Mouse (Mus musculus): ENCODE measurements around the gene Dennd6b. TPM values are rescaled to one million over a fixed set of nuclear protein-coding genes. Genes with fewer than 3 reads are reported as not detected.

The Dennd6b gene
- polyA plus RNA-seq, 1 experiment: 6.6 TPM

- TF ChIP-seq POLR2A (IDR thresholded peaks at IDR 0.05; ENCODE audit: insufficient read length, low read depth): no peak
- TF ChIP-seq MYOG (IDR thresholded peaks at IDR 0.05; ENCODE audit: control insufficient read depth in 1 of 3, insufficient read depth in 1 of 3, insufficient read length in 2 of 3, low read depth in 2 of 3): peak in 1 of 3 experiments; percentile 16
- peak in 1 of 3 experiments; percentile 38 for TF ChIP-seq MYOD1 (IDR thresholded peaks at IDR 0.05; ENCODE audit: control insufficient read depth in 1 of 3, insufficient read length in 2 of 3, low read depth in 2 of 3)
- H3K36me3 ChIP-seq (ENCODE audit: control insufficient read depth, insufficient read depth): peaks cover 13% of the 10 kb centered on the region
- no peaks in the 10 kb centered on the region for H3K27me3 ChIP-seq (ENCODE audit: control insufficient read depth, insufficient read depth, insufficient read length)
- H3K4me2 ChIP-seq (ENCODE audit: low read depth): peak overlapping the region; percentile 92
- peak overlapping the region; percentile 61 for H3K4me3 ChIP-seq
- H3K79me2 ChIP-seq (ENCODE audit: control insufficient read depth, insufficient read depth): peaks cover 4% of the 10 kb centered on the region
- H3ac ChIP-seq (ENCODE audit: control insufficient read depth, insufficient read length): peak overlapping the region; percentile 92
These were observed 15.6 kb upstream of the Dennd6b start for GRCm38 (mm10) chr15:89211716-89212461.

GRCm38 (mm10) chr15:89210915-89211715 lies 14.8 kb upstream of the Dennd6b start, which contains the start of gene Ppp6r2:
Gene Ppp6r2 (plus strand): TSS chr15:89211553.
- peaks cover 5% of the 10 kb centered on the region for H3K36me3 ChIP-seq (ENCODE audit: control insufficient read depth, insufficient read depth)
- TF ChIP-seq POLR2A (IDR thresholded peaks at IDR 0.05; ENCODE audit: insufficient read length, low read depth) (peak; percentile 86), TCF12 (IDR thresholded peaks at IDR 0.05; ENCODE audit: insufficient read depth, poor library complexity, severe bottlenecking) (no peak), POLR2AphosphoS2 (IDR thresholded peaks at IDR 0.05; ENCODE audit: insufficient read length, low read depth) (peak; percentile 65)
- peak within 1 kb of the TSS; percentile 61 for H3K4me3 ChIP-seq

DNA sequence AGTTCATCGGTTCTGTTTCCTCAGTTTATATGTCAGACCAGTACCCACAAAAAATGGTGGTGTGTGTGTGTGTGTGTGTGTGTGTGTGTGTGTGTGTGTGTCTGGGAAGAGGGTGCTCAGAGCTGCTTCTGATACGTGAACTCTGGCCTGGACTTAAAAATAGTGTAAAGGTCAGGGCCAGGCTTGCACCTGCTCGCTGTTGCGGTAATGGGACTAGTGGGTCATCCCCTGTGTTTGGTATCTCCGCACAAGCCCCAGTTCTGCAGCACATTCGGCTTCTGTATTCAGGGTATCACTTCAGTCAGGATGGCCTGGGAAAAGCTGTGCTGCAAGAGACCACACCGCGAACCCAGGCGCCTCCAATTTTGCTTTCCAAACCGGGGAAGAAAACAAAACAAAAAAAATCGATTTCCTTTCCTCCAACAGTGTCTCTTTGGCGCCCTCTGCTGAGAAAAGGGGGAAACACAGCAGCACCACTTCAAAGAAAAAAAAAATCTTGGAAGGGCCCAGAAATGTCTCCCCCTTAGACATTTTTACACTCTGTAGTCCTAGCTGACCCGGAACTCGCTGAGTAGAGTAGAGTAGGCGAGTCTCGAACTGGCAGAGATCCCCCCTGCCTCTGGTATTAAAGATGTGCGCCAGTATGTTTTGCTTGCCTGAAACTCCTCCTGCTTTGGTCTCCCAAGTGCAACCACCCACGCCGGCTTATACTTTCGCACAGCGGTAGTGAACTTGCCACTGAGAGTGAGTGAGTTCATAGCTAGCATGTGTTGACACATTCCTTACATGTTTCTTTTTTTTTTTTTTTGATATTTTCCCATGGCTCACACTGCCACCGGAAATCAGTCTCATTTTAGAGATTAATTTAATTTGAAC lies 13.8 kb upstream of the Dennd6b start:
- TF ChIP-seq MYOG (IDR thresholded peaks at IDR 0.05; ENCODE audit: control insufficient read depth in 1 of 3, insufficient read depth in 1 of 3, insufficient read length in 2 of 3, low read depth in 2 of 3): peak in 2 of 3 experiments; percentile 58 to 72
- no peak for TF ChIP-seq REST (IDR thresholded peaks at IDR 0.05; ENCODE audit: insufficient read depth, insufficient read length)
- TF ChIP-seq MYOD1 (IDR thresholded peaks at IDR 0.05; ENCODE audit: control insufficient read depth in 1 of 3, insufficient read length in 2 of 3, low read depth in 2 of 3): peak; percentile 29 to 88 (median 48)
- no peak for TF ChIP-seq POLR2A (IDR thresholded peaks at IDR 0.05; ENCODE audit: insufficient read length, low read depth)

More at GRCm38 (mm10) chr15:89210915-89211715, 14.8 kb upstream of the Dennd6b start, which contains the start of gene Ppp6r2:
- Histone ChIP-seq H3K79me2 (ENCODE audit: control insufficient read depth, insufficient read depth) (peaks cover 4% of the 10 kb centered on the region), H3K4me2 (ENCODE audit: low read depth) (peak within 1 kb of the TSS; percentile 92), H3K27me3 (ENCODE audit: control insufficient read depth, insufficient read depth, insufficient read length) (no peaks in the 10 kb centered on the region), H3ac (ENCODE audit: control insufficient read depth, insufficient read length) (peak within 1 kb of the TSS; percentile 92)

GRCm38 (mm10) chr15:89207457-89207856 lies 11.2 kb upstream of the Dennd6b start:
- TF ChIP-seq REST (IDR thresholded peaks at IDR 0.05; ENCODE audit: insufficient read depth, insufficient read length) (no peak), USF1 (IDR thresholded peaks at IDR 0.05; ENCODE audit: low read depth) (no peak), MAX (IDR thresholded peaks at IDR 0.05; ENCODE audit: low read depth) (no peak), MYOD1 (IDR thresholded peaks at IDR 0.05; ENCODE audit: control insufficient read depth in 1 of 3, insufficient read length in 2 of 3, low read depth in 2 of 3) (no peak), TCF12 (IDR thresholded peaks at IDR 0.05; ENCODE audit: insufficient read depth, poor library complexity, severe bottlenecking) (no peak), MYOG (IDR thresholded peaks at IDR 0.05; ENCODE audit: control insufficient read depth in 1 of 3, insufficient read depth in 1 of 3, insufficient read length in 2 of 3, low read depth in 2 of 3) (no peak), E2F4 (IDR thresholded peaks at IDR 0.05; ENCODE audit: insufficient read depth) (no peak), TCF3 (IDR thresholded peaks at IDR 0.05; ENCODE audit: insufficient read length, low read depth) (no peak), CEBPB (IDR thresholded peaks at IDR 0.05; ENCODE audit: insufficient read depth, poor library complexity, severe bottlenecking) (no peak), SRF (IDR thresholded peaks at IDR 0.05; ENCODE audit: control insufficient read depth, insufficient read length, low read depth) (no peak), POLR2AphosphoS2 (IDR thresholded peaks at IDR 0.05; ENCODE audit: insufficient read length, low read depth) (no peak), POLR2A (IDR thresholded peaks at IDR 0.05; ENCODE audit: insufficient read length, low read depth) (no peak)
- H3K79me2 ChIP-seq (ENCODE audit: control insufficient read depth, insufficient read depth): peaks cover 1% of the 10 kb centered on the region
- H3K4me3 ChIP-seq: no peak overlapping the region
- no peaks in the 10 kb centered on the region for H3K36me3 ChIP-seq (ENCODE audit: control insufficient read depth, insufficient read depth)
- H3ac ChIP-seq (ENCODE audit: control insufficient read depth, insufficient read length): no peak overlapping the region
- no peaks in the 10 kb centered on the region for H3K27me3 ChIP-seq (ENCODE audit: control insufficient read depth, insufficient read depth, insufficient read length)
- no peak overlapping the region for H3K4me2 ChIP-seq (ENCODE audit: low read depth)

More for the DNA sequence above, 13.8 kb upstream of the Dennd6b start:
- Histone ChIP-seq H3K79me2 (ENCODE audit: control insufficient read depth, insufficient read depth) (peaks cover 4% of the 10 kb centered on the region), H3ac (ENCODE audit: control insufficient read depth, insufficient read length) (no peak overlapping the region), H3K4me2 (ENCODE audit: low read depth) (peak overlapping the region; percentile 85), H3K27me3 (ENCODE audit: control insufficient read depth, insufficient read depth, insufficient read length) (no peaks in the 10 kb centered on the region), H3K4me3 (peak overlapping the region; percentile 61), H3K36me3 (ENCODE audit: control insufficient read depth, insufficient read depth) (no peaks in the 10 kb centered on the region)
